Mouse (Mus musculus) layer of hippocampus, postnatal 25 days (tissue): ENCODE measurements at regions not wholly inside any gene's neighbourhood (a gene's known extent, or its start where the extent isn't known, plus 50 kb on each side); places are given as distances from the start of the nearest gene placed in this dataset.

Experiments
- DNase-seq, 2 experiments: peaks; one replicate each; pipeline ENCODE4 v3.0.0; 2022; ENCODE audit warnings: mixed read lengths in 2 of 2, low spot score in 1 of 2; ENCODE audit errors: extremely low spot score in 1 of 2

GRCm38 (mm10) chr7:89088141-89088540 is 315.9 kb downstream of the Tmem135 start:
- no peak for DNase-seq

DNA sequence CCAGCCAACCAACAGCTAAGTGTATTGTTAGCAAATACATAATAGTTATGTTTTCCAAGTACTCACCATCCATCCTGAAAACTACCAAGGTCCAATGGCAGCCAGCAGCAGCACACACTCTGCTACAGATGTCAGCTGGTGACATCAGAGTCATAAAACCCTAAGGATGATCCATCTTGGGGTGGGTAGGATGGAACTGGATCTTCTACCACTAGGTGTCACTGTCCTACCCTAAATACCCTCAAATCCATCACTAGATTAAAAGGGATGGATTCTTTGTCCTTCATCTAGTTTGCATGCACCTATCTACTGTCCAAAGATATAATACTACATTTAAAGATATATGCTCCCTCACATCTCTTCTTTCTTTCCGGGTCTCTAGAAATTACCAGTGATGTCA is 317.7 kb downstream of the Tmem135 start:
- peak in 1 of 2 experiments; percentile 4 for DNase-seq

- no peak for DNase-seq
Measured at GRCm38 (mm10) chr7:89073939-89074690, 329.9 kb downstream of the Tmem135 start.

- no peak for DNase-seq
Measured at GRCm38 (mm10) chr7:89070030-89070429, 334.0 kb downstream of the Tmem135 start.

GRCm38 (mm10) chr7:89064462-89064861 is 339.6 kb downstream of the Tmem135 start:
- no peak for DNase-seq

GRCm38 (mm10) chr7:89063630-89064029 is 340.4 kb downstream of the Tmem135 start:
- DNase-seq, result no peak

- DNase-seq, result no peak
Measured at GRCm38 (mm10) chr7:89054494-89054893, 349.5 kb downstream of the Tmem135 start.

GRCm38 (mm10) chr7:89051240-89051639 is 352.8 kb downstream of the Tmem135 start:
- DNase-seq, result peak in 1 of 2 experiments; percentile 13

DNA sequence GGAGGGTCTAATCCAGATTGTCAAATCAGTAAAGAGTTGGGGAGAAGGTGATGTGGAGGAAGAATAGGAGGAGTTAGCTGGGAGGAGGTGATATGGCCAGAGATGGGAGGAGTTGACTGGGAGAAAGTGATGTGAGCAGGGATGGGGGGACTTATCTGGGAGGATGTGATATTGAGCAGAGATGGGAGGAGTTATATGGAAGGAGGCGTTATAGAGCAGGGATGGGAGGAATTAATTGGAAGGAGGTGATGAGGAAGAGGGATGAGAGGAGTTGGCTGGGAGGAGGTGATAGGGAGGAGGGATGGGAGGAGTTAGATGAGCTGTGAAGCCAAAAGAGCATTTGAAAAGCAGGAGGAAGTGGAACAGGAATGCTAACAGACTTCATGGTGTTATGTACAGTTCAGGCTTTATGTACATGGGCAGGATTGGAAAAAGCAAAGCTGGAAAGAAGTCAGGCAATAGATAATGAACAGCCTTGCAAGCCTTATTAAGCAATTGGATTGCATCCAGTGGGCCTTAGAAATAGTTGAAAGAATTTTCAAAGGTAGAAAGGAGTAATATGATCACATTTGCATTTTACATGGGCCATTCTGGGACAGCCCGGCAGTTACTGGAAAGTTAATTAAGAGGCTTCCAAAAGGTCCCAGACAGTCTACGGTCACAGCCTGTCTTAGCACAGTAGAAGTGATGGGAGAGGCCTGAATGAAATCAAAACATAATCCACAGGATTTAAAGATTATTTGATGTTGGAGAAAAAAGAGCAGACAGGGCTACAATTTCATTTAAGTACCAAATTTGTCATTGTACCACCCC is 357.4 kb downstream of the Tmem135 start:
- DNase-seq, result no peak

GRCm38 (mm10) chr7:89042977-89043376 is 361.0 kb downstream of the Tmem135 start:
- DNase-seq, result no peak

DNA sequence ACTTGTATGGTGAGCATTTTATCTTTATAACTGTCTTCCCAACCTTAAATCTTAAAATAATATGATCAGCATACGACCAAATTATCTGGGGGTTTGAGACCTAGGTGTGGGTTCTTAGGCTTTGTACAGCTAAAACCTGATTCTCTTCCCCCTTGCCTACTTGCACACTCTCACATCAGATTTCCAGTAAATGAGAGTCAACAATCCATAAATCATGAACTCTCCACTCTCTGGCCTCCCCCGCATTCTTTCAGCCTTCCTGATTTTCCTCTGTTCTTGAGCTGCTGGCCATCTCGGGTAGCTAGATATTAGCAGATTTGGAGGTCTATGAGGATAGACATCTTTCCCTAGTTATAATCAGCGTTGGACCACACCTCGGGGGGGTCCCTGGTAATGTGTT is 362.7 kb downstream of the Tmem135 start:
- DNase-seq, result no peak

DNA sequence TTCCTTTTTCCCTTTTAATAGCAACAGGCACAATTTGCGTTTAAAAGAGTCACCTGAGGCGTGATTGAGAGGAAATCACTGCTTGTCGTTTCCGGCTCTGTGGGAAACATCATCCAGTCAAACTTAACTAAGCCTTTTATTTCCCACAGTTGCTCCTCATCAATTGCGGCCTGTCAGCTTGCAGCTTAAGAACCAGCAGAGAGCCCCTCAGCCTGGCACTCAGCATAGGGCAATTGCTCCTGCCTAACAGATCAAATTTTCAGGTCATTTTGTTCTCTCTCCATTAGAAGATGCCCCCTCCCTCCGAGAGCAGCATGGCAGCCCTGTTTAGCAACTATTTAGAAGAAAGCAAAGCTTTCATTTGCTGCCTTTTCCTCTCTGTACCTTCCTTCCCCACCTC is 363.9 kb downstream of the Tmem135 start:
- DNase-seq, result no peak

- DNase-seq, result no peak
Measured at GRCm38 (mm10) chr7:89035138-89035996, 368.7 kb downstream of the Tmem135 start.

- no peak for DNase-seq
Measured at GRCm38 (mm10) chr7:89023230-89024030, 380.6 kb downstream of the Tmem135 start.

GRCm38 (mm10) chr7:88998815-88999392 is 405.1 kb downstream of the Tmem135 start:
- no peak for DNase-seq

DNA sequence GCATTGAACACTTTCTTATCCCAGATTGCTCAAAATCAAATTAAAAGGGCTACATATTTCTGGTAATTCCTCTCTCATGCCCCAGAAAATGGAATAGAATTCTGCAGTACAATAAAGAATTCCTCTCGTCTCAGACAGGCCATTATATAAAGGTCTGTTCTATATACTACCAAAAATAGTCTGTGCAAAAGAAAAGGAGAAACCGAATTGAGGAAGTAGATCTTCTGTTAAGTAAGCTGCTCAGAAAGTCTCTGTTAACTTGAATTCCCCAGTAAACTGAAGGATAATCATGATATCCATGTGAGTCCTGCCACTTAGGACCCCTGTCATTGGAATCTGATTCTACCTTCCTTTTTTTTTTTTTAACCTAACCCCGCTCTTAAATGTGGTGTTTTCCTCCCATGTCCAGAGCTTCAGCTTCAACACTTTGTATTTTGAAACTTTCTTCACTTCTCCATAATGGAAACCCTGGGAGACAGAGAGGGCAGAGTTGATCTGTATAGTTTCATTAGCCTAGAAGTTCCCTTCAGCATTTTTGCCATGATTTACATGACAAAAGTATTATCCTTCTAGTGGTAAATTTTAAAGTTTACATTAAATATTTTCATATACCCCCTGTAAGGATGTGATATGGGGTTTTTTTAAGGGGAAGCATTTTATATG is 406.1 kb downstream of the Tmem135 start:
- no peak for DNase-seq

- DNase-seq, result no peak
Measured at GRCm38 (mm10) chr7:88974436-88974835, 429.6 kb downstream of the Tmem135 start.

- no peak for DNase-seq
Measured at GRCm38 (mm10) chr7:88960841-88961240, 443.2 kb downstream of the Tmem135 start.

- no peak for DNase-seq
Measured at GRCm38 (mm10) chr7:88960190-88960589, 443.8 kb downstream of the Tmem135 start.
